Mouse (Mus musculus) midbrain, postnatal 0 days (tissue): ENCODE data around the gene Wwox. TPM values are rescaled to one million over a fixed set of nuclear protein-coding genes. Genes with fewer than 3 reads are reported as not detected.

ENCODE experiments used
- ATAC-seq: fragments of 200-750 bp; cut with Nextera tagmentation; 2 replicates; pipeline ENCODE4 v1.8.0; 2017; ENCODE audit warnings: moderate number of reproducible peaks, mild to moderate bottlenecking, moderate TSS enrichment, moderate library complexity; ENCODE audit not compliant: low FRiP score
- DNase-seq: peaks from one replicate; pipeline ENCODE4 v3.0.0-alpha.2; 2015; ENCODE audit warnings: low spot score
- H3K27ac ChIP-seq: fragments of 300-500 bp; sonication (generic); 2 replicates; pipeline ENCODE4 v1.5.1; 2014; ENCODE audit warnings: low read depth, mild to moderate bottlenecking, low read length, mixed read lengths
- H3K27me3 ChIP-seq: fragments of 300-500 bp; sonication (generic); 2 replicates; pipeline ENCODE4 v1.6.1; 2014; ENCODE audit warnings: low read length, control low read depth, mixed read lengths; ENCODE audit not compliant: insufficient read depth
- H3K36me3 ChIP-seq: fragments of 300-500 bp; sonication (generic); 2 replicates; pipeline ENCODE4 v1.6.1; 2014; ENCODE audit warnings: low read length, control low read depth, mixed read lengths; ENCODE audit not compliant: insufficient read depth
- H3K4me1 ChIP-seq: fragments of 300-500 bp; sonication (generic); 2 replicates; pipeline ENCODE4 v1.6.1; 2014; ENCODE audit warnings: mild to moderate bottlenecking, control low read depth, antibody characterized with exemption, low read length, mixed read lengths; ENCODE audit not compliant: insufficient read depth
- H3K4me2 ChIP-seq: fragments of 300-500 bp; sonication (generic); 2 replicates; pipeline ENCODE4 v1.6.1; 2014; ENCODE audit warnings: low read depth, mild to moderate bottlenecking, low read length, mixed read lengths; ENCODE audit not compliant: poor library complexity, severe bottlenecking
- H3K4me3 ChIP-seq: fragments of 300-500 bp; sonication (generic); 2 replicates; pipeline ENCODE4 v1.5.1; 2014; ENCODE audit warnings: low read depth, mild to moderate bottlenecking, low read length, moderate library complexity
- H3K9ac ChIP-seq: fragments of 300-500 bp; sonication (generic); replicated peaks from 2 replicates; pipeline ENCODE4 v1.6.1; 2014; ENCODE audit warnings: mild to moderate bottlenecking, low read length, moderate library complexity, mixed read lengths; ENCODE audit not compliant: poor library complexity, severe bottlenecking
- H3K9me3 ChIP-seq: fragments of 300-500 bp; sonication (generic); 2 replicates; pipeline ENCODE4 v1.6.1; 2016; ENCODE audit warnings: low read length, control low read depth
- CTCF ChIP-seq: IDR thresholded peaks from 2 replicates; pipeline ENCODE4 v1.5.1; 2016; ENCODE audit warnings: antibody characterized with exemption, mild to moderate bottlenecking
- WGBS: fragments of 180-500 bp; shearing (Covaris S2); extraction: QIAGEN DNeasy Blood & Tissue Kit; methylation state at CpG from one replicate; pipeline ENCODE4 v1.1.7; 2014; 5-methylcytosine and 5-hydroxymethylcytosine counted together
- polyA plus RNA-seq: library from polyadenylated mRNA; unstranded; fragments of >200 nt; fragmentation: Nextera tagmentation; extraction: Ambion mirVana; gene quantifications from 2 replicates; pipeline ENCODE4 v1.2.1, GENCODE M21; 2015
- total RNA-seq: library from RNA; depleted of rRNA; stranded (reverse); fragments of >200 nt; gene quantifications from 2 replicates; pipeline ENCODE4 v1.2.3, GENCODE M21; 2014

The Wwox gene
- total and polyA plus RNA-seq, 2 experiments from 2014 or later = 15.4 to 17.2 TPM

- H3K27ac ChIP-seq = no peak overlapping the region
- no peak overlapping the region for H3K4me3 ChIP-seq
- no peaks in the 10 kb centered on the region for H3K4me1 ChIP-seq
- no peak overlapping the region for H3K9ac ChIP-seq
- no peak overlapping the region for H3K4me2 ChIP-seq
- H3K36me3 ChIP-seq = no peaks in the 10 kb centered on the region
- H3K9me3 ChIP-seq = no peaks in the 10 kb centered on the region
- no peak for TF ChIP-seq CTCF
- ATAC-seq = no peak
- H3K27me3 ChIP-seq = no peaks in the 10 kb centered on the region
- 93% methylated on average over 6 of the region's 6 CpGs for WGBS
- DNase-seq = no peak
These were observed 185.9 kb downstream of the Wwox start for GRCm38 (mm10) chr8:114625402-114625801.

- no peak for ATAC-seq
- Histone ChIP-seq H3K9me3 (no peaks in the 10 kb centered on the region), H3K36me3 (no peaks in the 10 kb centered on the region), H3K27me3 (no peaks in the 10 kb centered on the region), H3K4me3 (no peak overlapping the region), H3K4me1 (no peaks in the 10 kb centered on the region), H3K4me2 (no peak overlapping the region), H3K9ac (no peak overlapping the region), H3K27ac (no peak overlapping the region)
- WGBS = 78% methylated on average over 9 of the region's 9 CpGs
- no peak for TF ChIP-seq CTCF
- DNase-seq = no peak
These were observed 187.4 kb downstream of the Wwox start for GRCm38 (mm10) chr8:114626897-114627296.

DNA sequence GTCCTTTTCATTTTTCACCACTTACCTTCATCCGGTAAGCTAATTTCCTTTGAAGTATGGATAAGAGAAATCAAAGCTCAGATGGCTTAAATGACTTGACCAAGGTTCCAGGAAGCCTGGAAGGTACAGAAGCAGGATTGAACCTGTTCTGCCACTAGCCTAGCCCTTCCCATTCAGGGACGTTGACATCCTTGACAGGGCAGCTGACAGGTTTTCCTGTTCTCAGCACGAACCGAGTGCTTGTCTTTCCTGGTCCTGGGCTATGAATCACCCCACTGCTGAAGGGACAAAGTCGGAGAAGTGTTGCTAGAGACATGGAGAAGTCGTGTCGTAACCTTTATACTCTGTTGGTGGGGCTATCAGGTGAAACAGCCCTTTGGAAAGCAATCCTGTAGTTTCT, 190.3 kb downstream of the Wwox start:
- H3K4me1 ChIP-seq = no peaks in the 10 kb centered on the region
- no peak overlapping the region for H3K27ac ChIP-seq
- H3K4me3 ChIP-seq = no peak overlapping the region
- H3K9ac ChIP-seq = no peak overlapping the region
- 85% methylated on average over 7 of the region's 7 CpGs for WGBS
- no peak for ATAC-seq
- no peaks in the 10 kb centered on the region for H3K36me3 ChIP-seq
- no peak for DNase-seq
- H3K27me3 ChIP-seq = no peaks in the 10 kb centered on the region
- H3K9me3 ChIP-seq = no peaks in the 10 kb centered on the region
- H3K4me2 ChIP-seq = no peak overlapping the region
- TF ChIP-seq CTCF = no peak

DNA sequence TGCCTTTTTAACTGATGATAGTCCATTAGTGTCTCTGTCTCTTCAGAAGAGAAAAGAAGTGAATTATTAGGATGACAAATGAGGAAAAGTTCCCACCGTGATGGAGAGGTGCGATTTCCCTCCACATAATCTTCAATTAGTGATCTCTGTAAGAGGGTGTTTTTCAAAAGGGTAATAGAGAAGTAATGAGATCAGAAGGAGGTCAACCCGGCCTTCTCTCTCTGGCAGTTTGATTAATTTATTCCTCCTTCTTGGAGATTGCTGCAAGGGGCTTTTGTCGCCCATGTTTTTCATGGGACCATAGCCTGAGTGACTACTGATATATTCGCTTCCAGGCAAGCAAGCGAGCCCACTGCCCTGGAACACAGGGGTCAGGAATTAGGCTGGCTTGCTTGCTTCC, 191.6 kb downstream of the Wwox start:
- H3K9me3 ChIP-seq = no peaks in the 10 kb centered on the region
- H3K9ac ChIP-seq = no peak overlapping the region
- no peak for DNase-seq
- 46% methylated on average over 6 of the region's 6 CpGs for WGBS
- TF ChIP-seq CTCF = no peak
- H3K4me3 ChIP-seq = no peak overlapping the region
- H3K27ac ChIP-seq = no peak overlapping the region
- H3K4me2 ChIP-seq = no peak overlapping the region
- no peaks in the 10 kb centered on the region for H3K4me1 ChIP-seq
- no peak for ATAC-seq
- H3K36me3 ChIP-seq = no peaks in the 10 kb centered on the region
- H3K27me3 ChIP-seq = no peaks in the 10 kb centered on the region

GRCm38 (mm10) chr8:114634151-114634550, 194.7 kb downstream of the Wwox start:
- no peak overlapping the region for H3K27ac ChIP-seq
- H3K9ac ChIP-seq = no peak overlapping the region
- WGBS = 83% methylated on average over 2 of the region's 2 CpGs
- no peaks in the 10 kb centered on the region for H3K9me3 ChIP-seq
- H3K27me3 ChIP-seq = no peaks in the 10 kb centered on the region
- TF ChIP-seq CTCF = no peak
- H3K4me1 ChIP-seq = no peaks in the 10 kb centered on the region
- DNase-seq = no peak
- H3K4me2 ChIP-seq = no peak overlapping the region
- H3K4me3 ChIP-seq = no peak overlapping the region
- ATAC-seq = no peak
- no peaks in the 10 kb centered on the region for H3K36me3 ChIP-seq

DNA sequence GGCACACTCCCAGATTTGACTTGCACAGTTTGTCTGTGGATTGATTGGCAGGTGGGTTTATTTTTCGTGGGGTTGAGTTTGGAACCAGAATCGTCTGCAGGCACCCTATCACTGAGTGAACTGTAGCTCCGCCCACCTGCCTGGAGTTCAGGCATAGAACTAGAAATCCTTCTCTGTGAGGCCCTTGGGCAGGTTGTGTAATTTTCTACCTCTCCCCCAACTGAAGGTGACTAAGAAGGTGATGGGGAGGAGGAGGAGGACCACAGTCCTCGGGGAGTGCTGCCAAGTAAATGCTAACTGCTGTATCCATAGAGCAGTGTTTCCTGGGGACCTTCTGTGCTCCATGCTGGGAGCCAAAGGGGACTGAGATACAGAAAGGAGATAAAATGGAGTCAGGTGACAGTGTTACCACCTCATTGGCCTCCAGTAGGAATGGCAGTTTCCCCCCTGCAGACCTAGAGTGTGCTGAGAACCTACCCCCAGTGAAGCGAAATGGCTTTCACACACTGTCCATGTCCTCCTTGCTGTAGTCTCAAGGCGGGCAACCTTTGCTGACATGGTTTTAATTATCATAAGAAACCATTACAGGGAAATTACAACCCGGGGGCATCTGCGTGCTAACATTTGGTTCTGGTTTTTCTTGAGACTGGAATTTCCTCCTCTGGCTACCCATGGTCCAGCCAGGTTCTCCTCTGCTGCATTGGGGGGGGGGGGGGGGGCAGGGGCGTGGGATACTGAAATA, 195.4 kb downstream of the Wwox start:
- no peak for TF ChIP-seq CTCF
- no peak overlapping the region for H3K9ac ChIP-seq
- H3K4me2 ChIP-seq = no peak overlapping the region
- H3K4me1 ChIP-seq = no peaks in the 10 kb centered on the region
- no peaks in the 10 kb centered on the region for H3K36me3 ChIP-seq
- DNase-seq (no peak), ATAC-seq (no peak)
- no peaks in the 10 kb centered on the region for H3K27me3 ChIP-seq
- 74% methylated on average over 9 of the region's 9 CpGs for WGBS
- no peaks in the 10 kb centered on the region for H3K9me3 ChIP-seq
- H3K27ac ChIP-seq = no peak overlapping the region
- H3K4me3 ChIP-seq = no peak overlapping the region
